Mouse (Mus musculus) spleen, embryonic (tissue): ENCODE measurements around the gene Gm4201.
"Not testable (repeated sequence)": the region's sequence is repeated elsewhere in the genome, so short reads cannot be mapped to it uniquely, and the experiment has no call there.

ENCODE experiments used
- CTCF ChIA-PET: fragments of 350-600 bp; sonication (Branson Sonifier 250); formaldehyde crosslinking; loops from one replicate; lab custom pipeline; 2022; lab: Charles Lee

The Gm4201 gene

DNA sequence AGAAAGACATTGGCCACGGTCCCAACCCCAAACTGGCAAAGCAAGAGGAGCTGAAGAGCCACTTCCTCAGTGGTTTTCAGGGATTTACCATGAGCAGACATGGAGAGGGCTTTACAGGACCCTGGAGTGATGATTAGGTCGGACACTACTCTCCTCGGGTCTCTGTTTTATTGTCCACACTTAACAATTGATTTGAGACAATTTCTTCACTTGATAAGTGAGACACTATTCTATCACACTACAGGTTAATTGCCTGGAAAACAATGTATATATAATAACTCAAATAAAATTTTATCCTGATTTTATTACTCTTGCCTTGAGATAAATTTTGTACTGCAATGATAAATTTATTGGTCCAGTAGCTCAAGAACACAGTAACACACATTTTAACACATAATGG, at the start of gene Gm4201:
TSS of gene Gm4201 (minus strand) at position 101 of the 400 bp plus-strand sequence.
- CTCF ChIA-PET = not testable (repeated sequence)

DNA sequence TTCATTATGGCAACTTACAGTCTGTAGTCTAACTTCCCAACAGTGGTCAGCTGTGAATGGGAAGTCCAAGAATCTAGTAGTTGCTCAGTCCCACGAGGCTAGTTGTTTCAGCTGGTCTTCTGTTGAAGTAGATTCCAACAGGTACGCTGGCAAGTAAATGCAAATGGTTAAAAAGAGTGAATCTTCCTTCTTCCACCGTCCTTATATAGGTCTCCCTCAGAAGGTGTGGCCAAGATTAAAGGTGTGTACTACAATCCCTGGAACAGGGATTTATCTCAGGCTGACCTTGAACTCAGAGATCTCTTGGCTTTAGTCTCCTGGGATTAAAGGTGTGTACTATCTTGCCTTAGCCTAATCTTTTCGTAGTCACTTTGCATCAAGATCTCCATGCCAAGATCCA, 22.9 kb upstream of the Gm4201 start, which contains the start of gene Gm4565:
TSS of gene Gm4565 (minus strand) at position 101 of the 400 bp plus-strand sequence.
- CTCF ChIA-PET = not testable (repeated sequence)

DNA sequence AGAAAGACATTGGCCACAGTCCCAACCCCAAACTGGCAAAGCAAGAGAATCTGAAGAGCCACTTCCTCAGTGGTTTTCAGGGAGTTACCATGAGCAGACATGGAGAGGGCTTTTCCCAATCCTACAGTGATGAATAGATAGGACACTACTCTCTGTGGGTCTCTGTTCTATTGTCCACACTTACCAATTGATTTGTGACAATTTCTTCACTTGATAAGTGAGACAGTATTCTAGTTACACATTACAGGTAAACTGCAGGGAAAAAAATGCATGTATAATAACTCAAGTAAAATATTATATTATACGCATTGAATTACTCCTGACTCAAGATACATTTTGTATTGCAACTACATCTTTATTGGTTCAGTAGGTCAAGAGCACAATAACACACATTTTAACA, 30.4 kb downstream of the Gm4201 start, which contains the start of gene Gm8677:
TSS of gene Gm8677 (minus strand) at position 101 of the 400 bp plus-strand sequence.
- CTCF ChIA-PET = not testable (repeated sequence)

DNA sequence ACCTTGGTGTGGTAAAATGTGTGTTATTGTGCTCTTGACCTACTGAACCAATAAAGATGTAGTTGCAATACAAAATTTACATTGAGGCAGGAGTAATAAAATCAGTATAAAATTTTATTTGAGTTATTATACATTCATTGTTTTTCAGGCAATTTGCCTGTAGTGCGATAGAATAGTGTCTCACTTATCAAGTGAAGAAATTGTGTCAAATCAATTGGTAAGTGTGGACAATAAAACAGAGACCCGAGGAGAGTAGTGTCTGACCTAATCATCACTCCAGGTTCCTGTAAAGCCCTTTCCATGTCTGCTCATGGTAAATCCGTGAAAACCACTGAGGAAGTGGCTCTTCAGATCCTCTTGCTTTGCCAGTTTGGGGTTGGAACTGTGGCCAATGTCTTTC, 42.5 kb downstream of the Gm4201 start, which contains the start of gene Vmn1r152:
TSS of gene Vmn1r152 (plus strand) at position 301 of the 400 bp plus-strand sequence.
- CTCF ChIA-PET = not testable (repeated sequence)
